Mouse (Mus musculus): Measurements from ENCODE around the gene Scfd2. TPM values are rescaled to one million over a fixed set of nuclear protein-coding genes. Genes with fewer than 3 reads are reported as not detected.
A peak's percentile ranks its signal among the peaks of the same experiment; 100 is the strongest.

Gene Scfd2
- polyA plus RNA-seq, 1 experiment from 2014 or later = 17.1 TPM

- no peak overlapping the region for H3K4me2 ChIP-seq (replicated peaks)
- 0 out of 2 replicates have a peak, but pooled peaks cover 3% of the 10 kb centered on the region for H3K4me1 ChIP-seq
- H3K27me3 ChIP-seq = 0 out of 2 replicates have a peak, but pooled peaks cover 3% of the 10 kb centered on the region
- H3K4me3 ChIP-seq = no peak overlapping the region
- ATAC-seq (ENCODE audit: low FRiP score) = no peak
- H3K9ac ChIP-seq = no peak overlapping the region
- 88% methylated on average over 7 of the region's 7 CpGs for WGBS
- no peaks in the 10 kb centered on the region for H3K36me3 ChIP-seq
- H3K27ac ChIP-seq = no peak overlapping the region
- no peaks in the 10 kb centered on the region for H3K9me3 ChIP-seq (replicated peaks)
These were observed 251.9 kb downstream of the Scfd2 start for GRCm38 (mm10) chr5:74279673-74280072.

GRCm38 (mm10) chr5:74278428-74278827 is 253.1 kb downstream of the Scfd2 start:
- WGBS = 75% methylated on average over 7 of the region's 7 CpGs

GRCm38 (mm10) chr5:74277712-74278111 is 253.8 kb downstream of the Scfd2 start:
- ATAC-seq (ENCODE audit: low FRiP score) = peak; percentile 74
- Histone ChIP-seq H3K9me3 (replicated peaks) (no peaks in the 10 kb centered on the region), H3K27ac (no peak overlapping the region), H3K9ac (no peak overlapping the region), H3K36me3 (no peaks in the 10 kb centered on the region), H3K4me3 (no peak overlapping the region), H3K4me1 (0 out of 2 replicates have a peak, but pooled peaks cover 3% of the 10 kb centered on the region), H3K27me3 (0 out of 2 replicates have a peak, but pooled peaks cover 3% of the 10 kb centered on the region), H3K4me2 (replicated peaks) (no peak overlapping the region)
- WGBS = 14% methylated on average over 3 of the region's 3 CpGs

More at GRCm38 (mm10) chr5:74278428-74278827, 253.1 kb downstream of the Scfd2 start:
- Histone ChIP-seq H3K9me3 (replicated peaks) (no peaks in the 10 kb centered on the region), H3K4me3 (no peak overlapping the region), H3K4me1 (0 out of 2 replicates have a peak, but pooled peaks cover 3% of the 10 kb centered on the region), H3K9ac (no peak overlapping the region), H3K36me3 (no peaks in the 10 kb centered on the region), H3K27me3 (0 out of 2 replicates have a peak, but pooled peaks cover 3% of the 10 kb centered on the region), H3K4me2 (replicated peaks) (no peak overlapping the region), H3K27ac (no peak overlapping the region)
- no peak for ATAC-seq (ENCODE audit: low FRiP score)

- Histone ChIP-seq H3K27me3 (0 out of 2 replicates have a peak, but pooled peaks cover 3% of the 10 kb centered on the region), H3K4me2 (replicated peaks) (no peak overlapping the region), H3K9me3 (replicated peaks) (no peaks in the 10 kb centered on the region), H3K4me1 (0 out of 2 replicates have a peak, but pooled peaks cover 3% of the 10 kb centered on the region), H3K27ac (no peak overlapping the region), H3K4me3 (no peak overlapping the region), H3K36me3 (no peaks in the 10 kb centered on the region), H3K9ac (no peak overlapping the region)
- WGBS = 80% methylated on average over 5 of the region's 5 CpGs
- peak; percentile 73; the same call in 1 of the 2 replicates for ATAC-seq (ENCODE audit: low FRiP score)
These were observed 254.3 kb downstream of the Scfd2 start for GRCm38 (mm10) chr5:74277216-74277615.

- WGBS = 79% methylated on average over 3 of the region's 3 CpGs
- Histone ChIP-seq H3K9me3 (replicated peaks) (no peaks in the 10 kb centered on the region), H3K27me3 (0 out of 2 replicates have a peak, but pooled peaks cover 3% of the 10 kb centered on the region), H3K4me2 (replicated peaks) (no peak overlapping the region), H3K36me3 (no peaks in the 10 kb centered on the region), H3K4me1 (0 out of 2 replicates have a peak, but pooled peaks cover 3% of the 10 kb centered on the region), H3K4me3 (no peak overlapping the region), H3K27ac (no peak overlapping the region), H3K9ac (no peak overlapping the region)
- no peak for ATAC-seq (ENCODE audit: low FRiP score)
These were observed 258.2 kb downstream of the Scfd2 start for GRCm38 (mm10) chr5:74273313-74273712.

GRCm38 (mm10) chr5:74267736-74268369 is 263.7 kb downstream of the Scfd2 start:
- WGBS = 54% methylated on average over 5 of the region's 5 CpGs
- no peaks in the 10 kb centered on the region for H3K36me3 ChIP-seq
- no peak overlapping the region; the same call in 1 of the 2 replicates for H3K27ac ChIP-seq
- no peak for ATAC-seq (ENCODE audit: low FRiP score)
- no peak overlapping the region for H3K4me2 ChIP-seq (replicated peaks)
- no peaks in the 10 kb centered on the region for H3K27me3 ChIP-seq
- H3K9me3 ChIP-seq (replicated peaks) = no peaks in the 10 kb centered on the region
- H3K4me1 ChIP-seq = peaks cover 16% of the 10 kb centered on the region
- no peak overlapping the region for H3K9ac ChIP-seq
- H3K4me3 ChIP-seq = no peak overlapping the region

- Histone ChIP-seq H3K9me3 (replicated peaks) (no peaks in the 10 kb centered on the region), H3K27ac (no peak overlapping the region), H3K36me3 (no peaks in the 10 kb centered on the region), H3K4me2 (replicated peaks) (no peak overlapping the region), H3K4me3 (no peak overlapping the region), H3K4me1 (peaks cover 16% of the 10 kb centered on the region), H3K9ac (no peak overlapping the region), H3K27me3 (no peaks in the 10 kb centered on the region)
- ATAC-seq (ENCODE audit: low FRiP score) = no peak
- 100% methylated on average over 1 of the region's 1 CpGs for WGBS
These were observed 264.4 kb downstream of the Scfd2 start for GRCm38 (mm10) chr5:74267196-74267595.

- Histone ChIP-seq H3K9me3 (replicated peaks) (no peaks in the 10 kb centered on the region), H3K4me1 (peaks cover 16% of the 10 kb centered on the region), H3K27ac (no peak overlapping the region), H3K4me2 (replicated peaks) (no peak overlapping the region), H3K4me3 (no peak overlapping the region), H3K9ac (no peak overlapping the region), H3K36me3 (no peaks in the 10 kb centered on the region), H3K27me3 (no peaks in the 10 kb centered on the region)
- WGBS = 73% methylated on average over 5 of the region's 5 CpGs
- ATAC-seq (ENCODE audit: low FRiP score) = no peak
These were observed 265.1 kb downstream of the Scfd2 start for GRCm38 (mm10) chr5:74266476-74266819.

- WGBS = 43% methylated on average over 13 of the region's 13 CpGs
- H3K27me3 ChIP-seq = no peaks in the 10 kb centered on the region
- H3K9ac ChIP-seq = no peak overlapping the region
- 0 out of 2 replicates have a peak overlapping the region, but pooled peaks have one; percentile 18 for H3K27ac ChIP-seq
- peaks cover 22% of the 10 kb centered on the region for H3K4me1 ChIP-seq
- no peaks in the 10 kb centered on the region for H3K36me3 ChIP-seq
- no peak overlapping the region for H3K4me2 ChIP-seq (replicated peaks)
- ATAC-seq (ENCODE audit: low FRiP score) = no peak
- H3K4me3 ChIP-seq = no peak overlapping the region
- no peaks in the 10 kb centered on the region for H3K9me3 ChIP-seq (replicated peaks)
These were observed 265.7 kb downstream of the Scfd2 start for GRCm38 (mm10) chr5:74265601-74266475.

GRCm38 (mm10) chr5:74265151-74265550 is 266.4 kb downstream of the Scfd2 start:
- H3K4me3 ChIP-seq = no peak overlapping the region

GRCm38 (mm10) chr5:74264541-74264940 is 267.0 kb downstream of the Scfd2 start:
- Histone ChIP-seq H3K27ac (no peak overlapping the region), H3K4me1 (peaks cover 33% of the 10 kb centered on the region), H3K36me3 (no peaks in the 10 kb centered on the region), H3K4me3 (no peak overlapping the region), H3K9me3 (replicated peaks) (no peaks in the 10 kb centered on the region), H3K4me2 (replicated peaks) (no peak overlapping the region), H3K27me3 (no peaks in the 10 kb centered on the region), H3K9ac (no peak overlapping the region)
- ATAC-seq (ENCODE audit: low FRiP score) = no peak
- WGBS = 80% methylated on average over 4 of the region's 4 CpGs

More at GRCm38 (mm10) chr5:74265151-74265550, 266.4 kb downstream of the Scfd2 start:
- no peak overlapping the region for H3K9ac ChIP-seq
- H3K4me2 ChIP-seq (replicated peaks) = no peak overlapping the region
- no peaks in the 10 kb centered on the region for H3K27me3 ChIP-seq
- ATAC-seq (ENCODE audit: low FRiP score) = no peak
- H3K27ac ChIP-seq = 0 out of 2 replicates have a peak overlapping the region, but pooled peaks have one; percentile 18
- no peaks in the 10 kb centered on the region for H3K36me3 ChIP-seq
- H3K4me1 ChIP-seq = peaks cover 29% of the 10 kb centered on the region
- H3K9me3 ChIP-seq (replicated peaks) = no peaks in the 10 kb centered on the region
- WGBS = 59% methylated on average over 6 of the region's 6 CpGs

GRCm38 (mm10) chr5:74261016-74261415 is 270.5 kb downstream of the Scfd2 start:
- 0 out of 2 replicates have a peak, but pooled peaks have one; percentile 13 for ATAC-seq (ENCODE audit: low FRiP score)
- H3K27ac ChIP-seq = 0 out of 2 replicates have a peak overlapping the region, but pooled peaks have one; percentile 30
- H3K36me3 ChIP-seq = no peaks in the 10 kb centered on the region
- H3K9me3 ChIP-seq (replicated peaks) = no peaks in the 10 kb centered on the region
- no peak overlapping the region for H3K4me2 ChIP-seq (replicated peaks)
- H3K27me3 ChIP-seq = no peaks in the 10 kb centered on the region
- no peak overlapping the region for H3K9ac ChIP-seq
- 46% methylated on average over 6 of the region's 6 CpGs for WGBS
- peaks cover 33% of the 10 kb centered on the region for H3K4me1 ChIP-seq
- H3K4me3 ChIP-seq = no peak overlapping the region
